Mouse (Mus musculus) brain, adult 2 months (tissue): ENCODE measurements around the gene March6.

ENCODE experiments used
- DNase-seq: peaks from one replicate; pipeline ENCODE4 v3.0.0; 2011; ENCODE audit warnings: low read depth, low spot score

Gene March6

GRCm38 (mm10) chr15:31530659-31531445 is at the start of gene March6:
March6 (minus strand) TSS chr15:31531053.
- DNase-seq, result peak; percentile 97

GRCm38 (mm10) chr15:31576076-31576475 is 45.2 kb upstream of the March6 start:
- DNase-seq, result no peak

- DNase-seq, result no peak
These were observed 42.8 kb upstream of the March6 start for GRCm38 (mm10) chr15:31573692-31574091.

- DNase-seq, result no peak
These were observed 42.4 kb upstream of the March6 start for GRCm38 (mm10) chr15:31573287-31573686.

GRCm38 (mm10) chr15:31571906-31572722 is 41.3 kb upstream of the March6 start:
- DNase-seq, result peak; percentile 78

GRCm38 (mm10) chr15:31570959-31571358 is 40.1 kb upstream of the March6 start:
- no peak for DNase-seq

- DNase-seq, result no peak
These were observed 38.6 kb upstream of the March6 start for GRCm38 (mm10) chr15:31569325-31570022.

- no peak for DNase-seq
These were observed 37.7 kb upstream of the March6 start for GRCm38 (mm10) chr15:31568581-31568996.

GRCm38 (mm10) chr15:31567431-31567830 is 36.6 kb upstream of the March6 start:
- DNase-seq, result no peak

GRCm38 (mm10) chr15:31565786-31566185 is 34.9 kb upstream of the March6 start:
- no peak for DNase-seq

- DNase-seq, result peak; percentile 57
These were observed 34.3 kb upstream of the March6 start, which contains the start of gene Cmbl for GRCm38 (mm10) chr15:31565184-31565583. Cmbl (plus strand) TSS chr15:31565389.

- DNase-seq, result no peak
These were observed 33.0 kb upstream of the March6 start for GRCm38 (mm10) chr15:31563577-31564546.

- DNase-seq, result no peak
These were observed 32.0 kb upstream of the March6 start for GRCm38 (mm10) chr15:31562847-31563246.

GRCm38 (mm10) chr15:31561976-31562375 is 31.1 kb upstream of the March6 start:
- DNase-seq, result no peak

GRCm38 (mm10) chr15:31561390-31561789 is 30.5 kb upstream of the March6 start:
- no peak for DNase-seq

- DNase-seq, result no peak
These were observed 24.0 kb upstream of the March6 start for GRCm38 (mm10) chr15:31554855-31555254.

GRCm38 (mm10) chr15:31550381-31550780 is 19.5 kb upstream of the March6 start:
- DNase-seq, result no peak

GRCm38 (mm10) chr15:31547421-31547820 is 16.6 kb upstream of the March6 start:
- DNase-seq, result no peak

GRCm38 (mm10) chr15:31546291-31546690 is 15.4 kb upstream of the March6 start:
- no peak for DNase-seq

GRCm38 (mm10) chr15:31545058-31545457 is 14.2 kb upstream of the March6 start:
- no peak for DNase-seq

- no peak for DNase-seq
These were observed 12.4 kb upstream of the March6 start for GRCm38 (mm10) chr15:31543246-31543645.
